Mouse (Mus musculus) ES-E14 (cell line): ENCODE results near the gene Mapre1. TPM values are rescaled to one million over a fixed set of nuclear protein-coding genes. Genes with fewer than 3 reads are reported as not detected.

ENCODE experiments used
- DNase-seq: peaks from one replicate; pipeline ENCODE4 v3.0.0-alpha.2; 2013; ENCODE audit warnings: low read depth, low spot score
- H3K27ac ChIP-seq: 2 replicates; pipeline ENCODE4 v1.5.1; 2012; ENCODE audit warnings: low read depth, mild to moderate bottlenecking, low read length, moderate library complexity, mixed read lengths; ENCODE audit not compliant: poor library complexity, insufficient read depth, severe bottlenecking
- H3K36me3 ChIP-seq: 2 replicates; pipeline ENCODE4 v1.6.1; 2012; ENCODE audit warnings: mild to moderate bottlenecking, low read length, moderate library complexity, mixed read lengths; ENCODE audit not compliant: control insufficient read depth, poor library complexity, insufficient read depth, severe bottlenecking
- H3K4me1 ChIP-seq, 2 experiments: fragments of 150-350 bp in 1 of 2; sonication (generic) in 1 of 2; 2 replicates each; pipeline ENCODE4 v1.6.1; 2012; ENCODE audit warnings: low read length in 2 of 2, mild to moderate bottlenecking in 1 of 2, mixed read lengths in 1 of 2; ENCODE audit not compliant: control insufficient read depth in 2 of 2, insufficient read depth in 2 of 2, poor library complexity in 1 of 2
- H3K4me3 ChIP-seq, 2 experiments: fragments of 150-350 bp in 1 of 2; sonication (generic) in 1 of 2; 2 replicates each; pipeline ENCODE4 v1.5.1; 2012; ENCODE audit warnings: low read length in 2 of 2, low read depth in 1 of 2, mild to moderate bottlenecking in 1 of 2, mixed read lengths in 1 of 2; ENCODE audit not compliant: insufficient read depth in 1 of 2, poor library complexity in 1 of 2, severe bottlenecking in 1 of 2
- H3K9ac ChIP-seq: 2 replicates; pipeline ENCODE4 v1.6.1; 2012; ENCODE audit warnings: low read depth, mild to moderate bottlenecking, low read length, mixed read lengths; ENCODE audit not compliant: poor library complexity, insufficient read depth, severe bottlenecking
- H3K9me3 ChIP-seq: fragments of 150-350 bp; sonication (generic); 2 replicates; pipeline ENCODE4 v1.6.1; 2012; ENCODE audit warnings: low read depth, mild to moderate bottlenecking, low read length; ENCODE audit not compliant: control insufficient read depth, insufficient read depth
- CHD2 ChIP-seq: IDR thresholded peaks from 2 replicates; pipeline ENCODE4 v1.6.1; 2014; ENCODE audit warnings: mild to moderate bottlenecking, low read depth, low read length, inconsistent platforms
- HCFC1 ChIP-seq: IDR thresholded peaks from 2 replicates; pipeline ENCODE4 v1.6.1; 2012; ENCODE audit warnings: low read length, inconsistent platforms, borderline replicate concordance; ENCODE audit not compliant: insufficient read depth
- MAFK ChIP-seq: IDR thresholded peaks from 2 replicates; pipeline ENCODE4 v1.6.1; 2014; ENCODE audit warnings: mild to moderate bottlenecking, low read depth, low read length, inconsistent platforms; ENCODE audit not compliant: insufficient read depth
- ZC3H11A ChIP-seq: IDR thresholded peaks from 2 replicates; pipeline ENCODE4 v1.6.1; 2012; ENCODE audit warnings: low read depth, mild to moderate bottlenecking, inconsistent platforms, low read length, borderline replicate concordance
- ZNF384 ChIP-seq: IDR thresholded peaks from 2 replicates; pipeline ENCODE4 v1.6.1; 2012; ENCODE audit warnings: low read depth, low read length, inconsistent platforms
- in situ Hi-C, 2 experiments: fragments of 600-800 bp; cut with MboI; formaldehyde crosslinking; loops; one replicate each; pipeline ENCODE4 v1.15.1; 2025; ENCODE audit warnings: low sequenced_read_pairs in 2 of 2, inconsistent platforms in 1 of 2; ENCODE audit not compliant: unreplicated experiment in 2 of 2
- total RNA-seq: library from RNA; depleted of rRNA; stranded (reverse); fragments of 300-350 nt; gene quantifications from 2 replicates; pipeline ENCODE4 v1.2.3, GENCODE M21; 2012

Mapre1 gene
- total RNA-seq, 1 experiment, result 67.4 TPM

DNA sequence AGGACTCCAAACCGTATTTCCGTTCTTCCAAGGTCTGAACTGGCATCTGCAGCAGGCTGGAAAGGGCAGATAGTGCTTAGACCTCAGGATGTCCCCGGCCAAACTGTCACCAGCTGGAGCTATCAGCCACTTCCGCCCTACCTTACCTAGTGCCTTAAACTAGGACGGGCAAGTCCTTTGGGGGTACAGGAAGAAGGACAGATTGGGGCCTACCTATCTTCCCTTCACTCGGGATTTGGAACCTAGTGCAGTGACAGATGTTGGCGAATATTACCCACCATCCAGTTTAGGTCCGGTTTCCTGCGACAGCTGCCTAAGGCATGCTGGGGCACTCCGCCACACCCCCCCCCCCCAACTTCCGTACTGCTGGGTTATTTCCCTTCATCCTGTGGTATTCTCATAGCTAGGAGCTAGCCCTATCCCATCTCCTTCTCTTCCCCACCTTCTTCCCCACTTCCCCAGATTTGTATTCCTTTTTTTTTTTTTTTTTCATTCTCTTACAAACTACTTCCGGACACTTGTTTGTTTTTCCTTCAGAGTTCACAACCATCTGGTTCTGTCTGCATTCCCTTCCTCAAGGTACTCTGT lies 38.4 kb downstream of the Mapre1 start, which contains the start of gene Efcab8:
Gene Efcab8 (plus strand): TSS at position 538 of the 588 bp plus-strand sequence.
- peak within 1 kb of the TSS; percentile 17; the same call in 1 of the 2 replicates for H3K9ac ChIP-seq
- H3K4me3 ChIP-seq, result peak within 1 kb of the TSS; percentile 55 to 67
- H3K36me3 ChIP-seq, result no peaks in the 10 kb centered on the region
- TF ChIP-seq CHD2, result no peak
- TF ChIP-seq HCFC1, result no peak
- TF ChIP-seq ZC3H11A, result no peak
- H3K9me3 ChIP-seq, result no peaks in the 10 kb centered on the region
- no peak within 1 kb of the TSS for H3K27ac ChIP-seq
- in situ Hi-C loops, result no loop called here
- DNase-seq, result no peak
- H3K4me1 ChIP-seq, result peaks cover 0 to 8% of the 10 kb centered on the region in 2 experiments; a peak in 1 of 4 replicates

DNA sequence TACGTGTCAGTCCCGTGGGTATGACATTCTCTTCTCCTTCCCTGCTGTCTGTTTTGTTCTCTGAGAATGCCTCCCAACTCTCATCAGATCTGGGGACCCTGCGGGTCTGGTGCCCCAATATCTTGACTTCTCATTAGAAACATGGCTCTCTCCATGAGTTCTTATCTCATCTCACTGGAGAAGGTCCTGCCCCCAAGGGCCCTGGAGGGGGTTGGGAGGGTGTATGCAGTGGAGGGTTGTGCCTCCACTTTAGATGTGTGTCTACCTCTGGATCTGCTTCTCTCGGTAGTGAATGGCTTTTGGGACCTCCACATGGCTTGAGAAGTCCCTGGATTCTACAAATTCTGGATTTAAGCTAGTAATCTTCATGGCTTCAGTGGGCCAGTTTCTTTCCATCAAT lies 40.1 kb downstream of the Mapre1 start:
- H3K4me1 ChIP-seq, result peaks cover 0 to 8% of the 10 kb centered on the region in 2 experiments; a peak in 1 of 4 replicates
- no peaks in the 10 kb centered on the region for H3K9me3 ChIP-seq
- no peak overlapping the region for H3K27ac ChIP-seq
- no peak for DNase-seq
- no peak overlapping the region for H3K4me3 ChIP-seq
- H3K9ac ChIP-seq, result no peak overlapping the region
- TF ChIP-seq ZC3H11A (no peak), HCFC1 (no peak), CHD2 (no peak), ZNF384 (no peak), MAFK (no peak)
- in situ Hi-C loops, result no loop called here
- H3K36me3 ChIP-seq, result no peaks in the 10 kb centered on the region

DNA sequence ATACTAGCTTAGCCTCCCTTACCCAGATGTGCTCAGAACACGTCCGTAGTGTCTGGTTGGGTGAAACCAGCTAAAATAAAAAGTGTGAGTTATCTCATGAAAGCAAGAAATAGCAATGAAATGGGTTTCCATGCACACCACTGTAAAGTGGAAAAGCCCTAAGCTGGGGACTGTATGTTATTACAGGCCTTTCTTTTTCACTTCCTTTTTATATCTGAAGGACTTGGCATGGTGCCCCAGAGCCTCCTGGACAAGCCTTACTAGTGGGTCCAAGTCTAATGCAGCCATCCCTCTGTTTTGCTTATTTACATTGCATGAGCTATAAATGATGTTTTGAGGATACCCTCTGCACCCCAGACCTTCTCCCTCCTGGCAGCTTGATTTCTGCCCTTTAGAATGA lies 43.6 kb downstream of the Mapre1 start:
- H3K36me3 ChIP-seq, result no peaks in the 10 kb centered on the region
- no peak overlapping the region for H3K9ac ChIP-seq
- peaks cover 0 to 1% of the 10 kb centered on the region in 2 experiments; a peak in 1 of 4 replicates for H3K4me1 ChIP-seq
- no peak for DNase-seq
- no peaks in the 10 kb centered on the region for H3K9me3 ChIP-seq
- H3K27ac ChIP-seq, result no peak overlapping the region
- in situ Hi-C loops, result no loop called here
- no peak for TF ChIP-seq ZC3H11A
- no peak for TF ChIP-seq HCFC1
- no peak for TF ChIP-seq MAFK
- no peak for TF ChIP-seq ZNF384
- TF ChIP-seq CHD2, result no peak
- no peak overlapping the region for H3K4me3 ChIP-seq

DNA sequence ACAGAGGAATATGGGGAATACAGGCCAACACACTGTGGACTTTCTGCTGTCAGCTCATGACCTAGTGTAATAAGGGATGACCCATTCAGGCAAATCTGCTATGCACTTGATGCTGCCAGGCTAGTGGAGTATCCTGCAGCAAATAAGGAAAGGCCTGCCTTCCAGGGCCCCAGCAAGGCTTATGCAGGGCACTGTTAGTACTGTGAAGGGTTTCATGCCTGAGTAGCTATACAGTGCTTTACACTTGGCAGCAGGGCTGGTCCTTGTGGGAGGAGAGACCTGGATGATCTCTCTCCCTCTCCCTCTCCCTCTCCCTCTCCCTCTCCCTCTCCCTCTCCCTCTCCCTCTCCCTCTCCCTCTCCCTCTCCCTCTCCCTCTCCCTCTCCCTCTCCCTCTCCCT lies 52.3 kb downstream of the Mapre1 start:
- TF ChIP-seq HCFC1 (no peak), MAFK (no peak), ZC3H11A (no peak), CHD2 (no peak), ZNF384 (no peak)
- no peak for DNase-seq
- H3K27ac ChIP-seq, result no peak overlapping the region
- H3K9ac ChIP-seq, result no peak overlapping the region
- in situ Hi-C loops, result no loop called here
- no peaks in the 10 kb centered on the region for H3K36me3 ChIP-seq
- peaks cover 0 to 2% of the 10 kb centered on the region in 2 experiments; a peak in 1 of 4 replicates for H3K4me1 ChIP-seq
- H3K4me3 ChIP-seq, result no peak overlapping the region
- no peaks in the 10 kb centered on the region for H3K9me3 ChIP-seq

DNA sequence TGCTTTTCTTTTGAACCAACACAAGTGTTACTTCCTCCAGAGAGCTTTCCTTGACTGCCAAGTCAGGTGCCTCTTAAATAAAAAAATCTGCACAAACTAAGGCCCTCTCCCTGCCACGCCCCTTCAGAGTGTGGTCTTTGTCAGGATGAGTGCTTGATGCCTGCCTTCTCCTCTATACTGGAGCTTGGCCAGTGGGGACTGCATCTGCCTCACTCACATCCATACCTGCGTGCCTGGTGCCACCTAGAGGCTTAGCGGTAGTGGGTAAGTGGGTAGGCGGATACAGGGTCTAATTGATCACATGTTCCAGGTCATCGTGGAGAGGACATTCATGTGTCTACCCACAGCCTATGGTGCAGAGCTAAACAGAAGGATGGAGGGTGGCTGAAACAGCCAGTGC lies 54.0 kb downstream of the Mapre1 start:
- no peak overlapping the region for H3K4me3 ChIP-seq
- H3K9ac ChIP-seq, result no peak overlapping the region
- H3K9me3 ChIP-seq, result no peaks in the 10 kb centered on the region
- no peak overlapping the region for H3K27ac ChIP-seq
- H3K36me3 ChIP-seq, result no peaks in the 10 kb centered on the region
- TF ChIP-seq ZNF384 (0 out of 2 replicates have a peak, but pooled peaks have one; percentile 20), ZC3H11A (no peak), CHD2 (no peak)
- in situ Hi-C loops, result no loop called here
- H3K4me1 ChIP-seq, result peaks cover 0 to 2% of the 10 kb centered on the region in 2 experiments; a peak in 1 of 4 replicates
- peak; percentile 19 for DNase-seq
